Mouse (Mus musculus): ENCODE measurements around the gene Creb3.
A peak's percentile ranks its signal among the peaks of the same experiment; 100 is the strongest.
"Not testable (repeated sequence)": the region's sequence is repeated elsewhere in the genome, so short reads cannot be mapped to it uniquely, and the experiment has no call there.

The Creb3 gene

DNA sequence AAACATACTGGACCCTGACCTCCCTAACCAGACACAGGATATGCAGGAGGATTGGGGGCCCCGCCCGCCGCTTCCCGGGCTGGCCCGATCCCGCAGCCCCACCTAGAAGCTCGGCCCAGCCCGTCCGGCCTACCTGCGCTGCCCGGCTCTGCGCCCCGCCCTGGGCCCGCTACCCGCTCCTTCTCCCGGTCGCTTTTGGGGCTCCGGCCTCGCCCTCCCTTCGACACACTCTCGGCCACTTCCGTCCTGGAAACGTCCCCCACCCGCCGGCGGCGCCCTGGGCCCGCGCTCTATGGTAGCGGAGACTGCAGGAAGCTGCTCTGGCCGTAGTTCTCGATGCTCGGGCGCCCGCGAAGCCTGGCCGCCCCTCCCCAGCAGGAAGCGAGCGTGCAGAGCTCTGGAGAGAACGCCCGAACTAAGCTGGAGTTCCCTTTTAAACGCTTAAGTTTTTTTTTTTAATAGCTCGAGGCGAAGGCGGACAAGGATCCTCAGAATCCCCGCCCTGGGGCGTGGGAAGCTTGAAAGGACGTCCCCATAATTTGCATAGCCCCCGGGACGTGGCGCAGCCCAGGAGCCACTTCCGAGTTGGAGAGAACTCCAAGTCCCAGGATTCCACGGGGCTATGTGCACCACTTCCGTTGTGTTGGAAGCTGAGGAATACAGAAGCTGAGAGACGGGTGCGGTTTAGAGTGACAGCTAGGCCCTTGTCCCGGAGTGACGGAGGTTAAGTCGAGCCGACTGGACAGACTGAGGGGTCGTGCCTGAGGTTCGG is at the start of gene Creb3, which contains the start of gene Tln1:
Gene Creb3 (plus strand): TSS at position 336 of the 772 bp plus-strand sequence.
Gene Tln1 (minus strand): TSS at position 695 of the 772 bp plus-strand sequence.
- peak; percentile 86 for ATAC-seq (ENCODE audit: low TSS enrichment)

DNA sequence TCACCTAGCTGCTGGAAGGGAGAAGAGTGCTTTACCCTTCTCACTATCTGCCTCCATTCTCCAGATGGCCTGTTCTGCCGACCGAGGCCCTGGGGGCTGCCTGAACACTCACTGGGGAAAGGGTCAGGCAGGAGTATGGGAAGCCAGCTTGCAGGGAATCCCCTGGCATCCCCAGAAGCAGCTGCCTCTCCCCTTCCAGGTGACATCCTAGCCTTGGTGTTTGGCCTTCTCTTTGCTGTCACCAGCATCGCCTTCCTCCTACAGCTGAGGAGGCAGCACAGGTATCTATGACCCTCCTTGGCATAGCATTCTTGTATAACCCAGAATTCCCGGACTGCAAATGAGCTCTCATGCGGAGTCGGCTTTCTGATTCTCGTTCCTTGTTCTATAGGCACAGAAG is 49.5 kb upstream of the Creb3 start:
- ATAC-seq (ENCODE audit: low TSS enrichment) = no peak

- ATAC-seq (ENCODE audit: low TSS enrichment) = no peak
Measured at GRCm38 (mm10) chr4:43513300-43513699, 48.8 kb upstream of the Creb3 start.

DNA sequence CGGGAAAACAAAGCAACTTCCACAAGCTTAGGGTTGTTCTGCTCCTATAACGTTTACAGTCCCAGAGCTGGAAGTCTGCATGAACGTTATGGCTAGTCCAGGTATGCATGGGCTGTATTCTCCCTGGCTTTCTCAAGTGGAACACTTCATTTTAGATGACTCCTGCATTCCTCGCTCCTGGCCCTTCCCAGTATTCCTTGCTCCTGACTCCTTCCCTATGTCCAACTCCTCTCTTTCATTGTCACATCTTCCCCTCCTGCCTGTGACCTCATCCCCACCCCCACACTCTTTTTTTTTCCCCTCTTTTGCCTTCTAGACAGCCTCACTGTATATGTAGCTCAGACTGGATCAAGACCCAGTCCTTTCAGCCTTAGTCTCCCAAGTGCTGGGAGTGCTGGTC is 48.3 kb upstream of the Creb3 start:
- no peak for ATAC-seq (ENCODE audit: low TSS enrichment)

DNA sequence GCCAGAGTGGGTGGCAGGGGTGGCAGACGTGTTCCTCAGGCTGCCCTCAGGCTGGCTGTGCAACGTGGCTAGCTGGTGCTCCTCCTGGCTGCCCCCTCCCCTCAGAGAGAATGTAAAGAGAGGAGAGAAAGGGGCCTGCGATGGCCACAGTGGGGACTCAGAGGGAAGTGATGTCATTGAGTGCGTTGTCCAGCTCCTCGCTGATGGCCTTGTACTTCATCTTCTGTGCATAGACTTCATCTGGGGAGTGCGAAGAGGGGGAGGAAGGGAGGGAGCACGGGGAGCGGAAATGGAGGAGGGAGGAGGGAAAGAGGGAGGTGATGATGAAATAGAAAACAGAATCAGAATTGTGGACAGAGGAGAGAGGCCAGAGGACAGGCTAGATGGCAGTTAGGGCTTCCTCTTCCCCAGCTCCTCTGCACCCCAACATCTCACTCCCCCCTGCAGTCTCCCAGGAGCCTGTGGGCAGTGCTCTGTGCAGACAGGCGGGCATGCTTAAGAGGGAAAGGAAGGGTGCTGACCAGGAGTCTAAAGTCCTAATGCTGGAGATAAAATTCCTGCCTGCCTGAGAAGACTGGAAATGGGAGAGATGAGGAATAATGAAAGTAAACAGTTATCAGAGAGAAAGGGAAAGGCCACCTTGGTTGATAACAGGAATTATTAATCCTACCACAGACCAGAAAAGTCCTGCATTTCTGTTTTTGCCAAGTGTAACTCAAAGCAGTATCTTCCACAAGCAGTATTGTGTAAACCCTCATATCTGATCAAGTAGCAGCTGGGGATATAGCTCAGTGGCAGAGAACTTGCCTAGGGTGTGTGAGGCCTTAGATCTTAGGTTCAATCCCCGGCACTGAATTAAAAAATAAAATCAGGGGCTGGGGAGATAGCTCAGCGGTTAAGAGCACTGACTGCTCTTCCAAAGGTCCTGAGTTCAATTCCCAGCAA is 46.1 kb upstream of the Creb3 start:
- no peak for ATAC-seq (ENCODE audit: low TSS enrichment)

- no peak for ATAC-seq (ENCODE audit: low TSS enrichment)
Measured at GRCm38 (mm10) chr4:43519551-43519950, 42.6 kb upstream of the Creb3 start.

GRCm38 (mm10) chr4:43519956-43520355 is 42.2 kb upstream of the Creb3 start:
- ATAC-seq (ENCODE audit: low TSS enrichment) = peak; percentile 83

DNA sequence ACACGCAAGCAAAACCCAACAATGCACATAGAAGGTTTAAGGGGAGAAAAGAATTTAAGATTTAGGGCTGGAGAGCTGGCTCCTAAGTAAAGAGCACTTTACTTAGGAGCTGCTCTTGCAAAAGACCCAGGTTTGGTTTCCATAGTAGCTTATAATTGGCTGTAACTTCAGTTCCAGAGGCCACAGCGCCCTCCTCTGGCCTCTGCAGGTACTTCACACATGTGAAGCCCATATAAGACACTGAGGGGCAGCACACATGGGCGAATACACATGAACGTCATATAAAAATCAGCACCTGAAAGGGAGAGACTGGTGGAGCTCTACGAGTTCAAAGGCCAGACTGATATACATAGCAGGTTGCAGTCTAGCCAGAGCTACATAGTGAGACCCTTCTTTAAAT is 34.3 kb upstream of the Creb3 start:
- no peak for ATAC-seq (ENCODE audit: low TSS enrichment)

DNA sequence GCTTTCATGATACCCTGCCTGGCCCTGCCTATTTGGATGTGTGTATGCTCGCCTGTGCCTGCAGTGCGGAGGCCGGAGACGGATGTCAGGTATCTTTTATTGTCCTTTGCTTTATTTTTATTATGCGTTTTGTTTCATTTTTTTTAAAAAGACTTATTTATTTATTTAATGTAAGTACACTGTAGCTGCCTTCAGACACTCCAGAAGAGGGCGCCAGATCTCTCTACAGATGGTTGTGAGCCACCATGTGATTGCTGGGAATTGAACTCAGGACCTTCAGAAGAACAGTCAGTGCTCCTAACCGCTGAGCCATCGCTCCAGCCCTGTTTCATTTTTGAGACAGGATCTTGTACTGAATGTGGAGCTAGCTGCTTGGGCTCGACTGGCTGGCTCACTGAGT is 33.6 kb upstream of the Creb3 start:
- no peak for ATAC-seq (ENCODE audit: low TSS enrichment)

DNA sequence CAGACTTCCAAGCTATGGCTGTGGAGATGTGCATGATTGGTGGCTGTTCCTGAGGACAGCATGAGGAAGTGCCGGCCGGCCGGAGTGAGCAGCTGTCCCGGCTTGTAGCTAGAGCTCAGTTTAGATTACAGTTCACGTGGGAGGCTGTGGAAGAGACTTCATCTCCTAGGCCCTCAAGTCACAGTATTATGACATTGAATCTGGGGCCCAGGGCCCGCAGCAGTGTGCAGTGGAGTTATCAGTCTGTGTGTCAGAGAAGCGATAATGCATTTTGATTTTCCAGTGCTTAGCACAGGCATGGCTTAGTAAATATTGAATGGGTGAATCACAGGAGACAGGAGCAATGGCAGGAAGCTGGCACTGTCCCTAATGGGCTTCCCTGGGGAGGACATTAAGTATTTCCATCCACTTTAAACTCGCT is 32.0 kb upstream of the Creb3 start:
- peak; percentile 74 for ATAC-seq (ENCODE audit: low TSS enrichment)

DNA sequence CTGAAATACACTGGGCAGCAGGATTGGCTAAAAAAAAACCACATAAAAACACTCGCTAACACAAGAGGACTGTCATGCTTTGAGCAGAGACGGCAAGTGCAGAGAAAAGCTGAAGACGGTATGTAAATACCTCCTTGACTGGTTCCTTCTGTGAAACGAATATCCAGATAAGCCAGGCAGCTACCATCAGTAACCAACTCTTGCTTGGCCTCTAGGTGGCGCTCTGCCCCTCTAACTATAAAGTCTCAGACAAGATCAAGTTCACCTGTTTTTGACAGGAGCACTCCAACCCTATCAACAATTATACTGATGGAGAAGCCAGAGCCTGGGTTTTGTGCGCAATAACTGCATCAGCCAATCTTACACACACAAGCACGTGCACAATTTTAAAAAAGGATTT is 31.6 kb upstream of the Creb3 start:
- ATAC-seq (ENCODE audit: low TSS enrichment) = peak; percentile 87

GRCm38 (mm10) chr4:43533270-43533669 is 28.9 kb upstream of the Creb3 start:
- ATAC-seq (ENCODE audit: low TSS enrichment) = no peak

GRCm38 (mm10) chr4:43535628-43536027 is 26.5 kb upstream of the Creb3 start:
- ATAC-seq (ENCODE audit: low TSS enrichment) = no peak

- no peak for ATAC-seq (ENCODE audit: low TSS enrichment)
Measured at GRCm38 (mm10) chr4:43536031-43536430, 26.1 kb upstream of the Creb3 start.

DNA sequence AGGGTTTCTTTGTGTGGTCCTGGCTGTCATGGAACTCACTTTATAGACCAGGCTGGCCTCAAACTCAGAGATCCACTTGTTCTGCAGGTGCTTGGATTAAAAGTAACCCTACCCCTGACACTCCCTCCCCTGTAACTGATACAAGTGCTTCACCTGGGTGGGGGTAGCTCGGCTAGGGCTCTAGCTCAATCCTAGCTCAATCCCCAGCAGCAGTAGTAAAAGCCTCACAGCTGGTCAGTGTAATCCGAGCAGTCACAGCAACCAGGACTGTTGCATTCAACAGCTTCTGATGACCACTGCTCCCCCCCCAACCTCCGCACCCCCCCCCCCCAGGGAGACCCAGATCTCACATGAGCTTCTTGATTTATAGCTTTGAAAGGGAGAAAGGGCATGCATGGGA is 20.1 kb upstream of the Creb3 start:
- no peak for ATAC-seq (ENCODE audit: low TSS enrichment)

DNA sequence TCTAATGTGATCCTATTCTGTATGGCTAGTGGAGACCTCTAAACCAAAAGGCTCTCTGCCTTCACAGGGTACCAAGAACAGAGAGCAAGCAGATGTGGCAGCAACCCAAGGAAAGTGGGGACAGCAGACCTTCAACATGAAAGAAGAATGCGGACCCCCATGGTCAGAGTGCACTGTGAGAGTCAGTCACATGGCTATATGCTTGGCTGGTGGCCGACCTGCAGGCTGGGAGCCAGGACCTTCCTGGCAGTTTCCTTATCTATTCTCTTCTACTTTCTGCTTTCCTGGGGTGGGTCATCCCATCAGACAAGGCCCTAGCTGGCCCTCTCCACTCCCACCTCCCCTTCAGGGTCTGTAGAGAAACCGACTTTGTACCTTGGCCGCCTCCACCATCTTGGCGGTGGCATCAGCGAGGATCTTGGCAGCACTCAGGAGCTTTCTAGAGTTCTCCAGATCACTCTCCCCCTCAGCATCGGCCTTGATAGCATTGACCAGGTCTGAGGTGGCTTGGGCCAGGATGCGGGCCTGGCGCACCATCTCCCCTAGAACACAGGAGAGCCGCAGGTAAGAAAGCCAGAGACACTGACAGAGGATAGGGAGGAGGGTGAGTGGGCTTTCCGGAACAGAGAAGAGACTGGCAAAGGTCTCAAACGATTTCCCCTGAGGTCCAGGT is 15.6 kb upstream of the Creb3 start:
- no peak for ATAC-seq (ENCODE audit: low TSS enrichment)

GRCm38 (mm10) chr4:43547160-43547559 is 15.0 kb upstream of the Creb3 start:
- no peak for ATAC-seq (ENCODE audit: low TSS enrichment)

DNA sequence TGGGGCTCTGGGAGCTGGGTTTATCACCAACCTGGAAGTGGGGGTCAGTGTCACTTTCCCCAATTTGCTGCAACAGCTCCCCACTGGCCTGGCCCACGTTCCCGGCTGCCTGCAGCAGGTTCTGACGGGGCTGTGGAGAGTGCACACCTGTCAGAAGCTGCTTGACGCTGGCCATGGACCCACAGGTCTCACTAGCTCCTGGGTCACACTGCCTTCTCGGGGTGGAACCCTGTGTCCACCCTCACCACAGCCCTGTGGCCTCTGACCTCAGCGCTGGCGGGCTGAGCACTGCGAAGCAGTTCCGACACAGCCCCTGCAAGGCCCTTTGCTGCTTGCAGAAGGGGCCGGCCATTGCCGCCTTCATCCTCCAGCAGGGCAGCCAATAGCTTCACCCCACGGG is 13.1 kb upstream of the Creb3 start:
- ATAC-seq (ENCODE audit: low TSS enrichment) = no peak

- ATAC-seq (ENCODE audit: low TSS enrichment) = not testable (repeated sequence)
Measured at GRCm38 (mm10) chr4:43551854-43552253, 10.3 kb upstream of the Creb3 start.

- peak; percentile 87 for ATAC-seq (ENCODE audit: low TSS enrichment)
Measured at GRCm38 (mm10) chr4:43552437-43552836, 9.7 kb upstream of the Creb3 start.

DNA sequence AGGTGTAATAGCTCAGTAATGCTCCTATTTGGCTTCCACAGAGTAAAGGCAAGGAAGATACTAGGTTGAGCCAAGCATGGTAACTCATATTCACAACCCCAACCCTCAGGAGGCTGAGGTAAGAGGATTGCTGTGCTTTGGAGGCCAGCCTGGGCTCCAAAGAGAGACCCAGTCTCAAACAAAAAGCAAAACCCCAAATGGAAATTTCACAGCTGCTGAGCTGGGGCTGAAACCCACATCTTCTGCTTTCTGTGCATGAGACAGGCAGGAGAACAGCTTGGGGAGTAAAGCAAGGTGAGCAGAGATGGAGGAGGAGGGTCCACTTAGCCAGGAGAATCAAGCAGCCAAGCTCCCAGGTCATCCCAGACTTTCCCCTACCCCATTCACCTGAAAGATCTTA is 8.2 kb upstream of the Creb3 start:
- no peak for ATAC-seq (ENCODE audit: low TSS enrichment)

DNA sequence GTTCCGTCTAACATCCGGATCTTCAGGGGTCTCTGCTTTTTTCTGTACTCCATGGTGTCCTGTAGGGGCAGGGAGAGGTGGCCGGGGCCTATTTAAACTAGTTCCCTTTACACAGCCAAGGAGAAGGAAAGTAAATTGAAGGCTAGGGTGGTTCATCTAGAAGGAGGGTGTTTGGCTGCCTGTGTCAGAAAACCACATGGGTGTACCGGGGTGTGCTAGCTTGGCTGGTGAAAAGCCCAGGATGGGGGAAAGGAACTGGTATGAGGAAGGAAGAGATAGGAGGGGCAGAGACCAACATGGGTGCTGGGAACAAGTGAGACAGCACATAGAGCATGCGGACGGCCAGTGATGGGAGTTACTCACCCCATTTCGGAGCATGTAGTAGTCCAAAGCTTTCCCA is 6.2 kb upstream of the Creb3 start:
- no peak for ATAC-seq (ENCODE audit: low TSS enrichment)

All from frontal cortex, adult (tissue).